Mouse (Mus musculus) CH12.LX (cell line): ENCODE results near the gene 4930522H14Rik. TPM values are rescaled to one million over a fixed set of nuclear protein-coding genes. Genes with fewer than 3 reads are reported as not detected.

Source experiments
- DNase-seq: peaks from one replicate; pipeline ENCODE4 v3.0.0-alpha.2; 2013; ENCODE audit errors: extremely low read depth
- H3K27ac ChIP-seq: 2 replicates; pipeline ENCODE4 v1.5.1; 2012; ENCODE audit warnings: low read depth, mild to moderate bottlenecking, control low read depth, moderate library complexity; ENCODE audit not compliant: insufficient read depth
- H3K27me3 ChIP-seq: replicated peaks from 2 replicates; pipeline ENCODE3; 2012; ENCODE audit warnings: inconsistent platforms
- H3K36me3 ChIP-seq, 2 experiments: replicated peaks in 1 of 2; 2 replicates each; pipeline versions ENCODE3 to v1.6.1; 2012; ENCODE audit warnings: inconsistent platforms in 1 of 2, low read length in 1 of 2, mild to moderate bottlenecking in 1 of 2, mixed read lengths in 1 of 2, moderate library complexity in 1 of 2; ENCODE audit not compliant: control insufficient read depth in 1 of 2, insufficient read depth in 1 of 2
- H3K4me1 ChIP-seq, 2 experiments: 2 replicates each; pipeline ENCODE4 v1.6.1; 2012; ENCODE audit warnings: inconsistent platforms in 1 of 2, moderate library complexity in 1 of 2; ENCODE audit not compliant: insufficient read depth in 2 of 2, control insufficient read depth in 1 of 2
- H3K4me2 ChIP-seq: 2 replicates; pipeline ENCODE4 v1.6.1; 2012; ENCODE audit warnings: low read depth, mild to moderate bottlenecking, control low read depth; ENCODE audit not compliant: poor library complexity, insufficient read depth, severe bottlenecking
- H3K4me3 ChIP-seq, 3 experiments: fragments of 150-350 bp in 1 of 3; sonication (generic) in 1 of 3; replicated peaks in 1 of 3; 2 replicates each; pipeline versions ENCODE3 to v1.5.1; 2011 to 2012; ENCODE audit warnings: low read depth in 2 of 3, low read length in 2 of 3, mild to moderate bottlenecking in 2 of 3, moderate library complexity in 2 of 3, control low read depth in 1 of 3, improper control_type of control experiment in 1 of 3, inconsistent platforms in 1 of 3, mixed read lengths in 1 of 3; ENCODE audit not compliant: poor library complexity in 1 of 3
- H3K79me2 ChIP-seq: replicated peaks from 2 replicates; pipeline ENCODE4 v1.6.1; 2012; ENCODE audit warnings: mild to moderate bottlenecking, moderate library complexity; ENCODE audit not compliant: control insufficient read depth, poor library complexity, insufficient read depth, severe bottlenecking; ENCODE audit errors: extremely low read depth
- H3K9ac ChIP-seq: 2 replicates; pipeline ENCODE4 v1.6.1; 2012; ENCODE audit warnings: low read depth, mild to moderate bottlenecking, control low read depth, moderate library complexity; ENCODE audit not compliant: insufficient read depth
- H3K9me3 ChIP-seq: replicated peaks from 2 replicates; pipeline ENCODE3; 2012; ENCODE audit warnings: low read length, inconsistent platforms, mixed read lengths
- EP300 ChIP-seq: IDR thresholded peaks from 2 replicates; pipeline ENCODE4 v1.6.1; 2011; ENCODE audit warnings: low read length, improper control_type of control experiment
- HCFC1 ChIP-seq: IDR thresholded peaks from 2 replicates; pipeline ENCODE4 v1.6.1; 2012; ENCODE audit warnings: low read depth, mild to moderate bottlenecking, inconsistent platforms, low read length, improper control_type of control experiment
- IRF4 ChIP-seq: IDR thresholded peaks from 2 replicates; pipeline ENCODE4 v1.6.1; 2014; ENCODE audit warnings: low read depth, mild to moderate bottlenecking, inconsistent platforms, low read length, improper control_type of control experiment
- JUN ChIP-seq: IDR thresholded peaks from 2 replicates; pipeline ENCODE4 v1.6.1; 2011; ENCODE audit warnings: low read depth, mild to moderate bottlenecking, low read length, improper control_type of control experiment, moderate library complexity; ENCODE audit not compliant: insufficient read depth
- JUND ChIP-seq: conservative IDR thresholded peaks from 2 replicates; pipeline ENCODE4 v1.6.1; 2011; ENCODE audit warnings: low read depth, low read length, improper control_type of control experiment
- MAFK ChIP-seq: IDR thresholded peaks from 2 replicates; pipeline ENCODE4 v1.6.1; 2011; ENCODE audit warnings: low read length, improper control_type of control experiment; ENCODE audit not compliant: insufficient replicate concordance
- MEF2A ChIP-seq: IDR thresholded peaks from 2 replicates; pipeline ENCODE4 v1.6.1; 2014; ENCODE audit warnings: low read depth, mild to moderate bottlenecking, inconsistent platforms, low read length, improper control_type of control experiment, borderline replicate concordance
- MXI1 ChIP-seq: IDR thresholded peaks from 2 replicates; pipeline ENCODE4 v1.6.1; 2011; ENCODE audit warnings: mild to moderate bottlenecking, low read depth, low read length, improper control_type of control experiment
- PAX5 ChIP-seq: IDR thresholded peaks from 2 replicates; pipeline ENCODE4 v1.6.1; 2012; ENCODE audit warnings: low read length, inconsistent platforms, mixed read lengths
- SIN3A ChIP-seq: IDR thresholded peaks from 2 replicates; pipeline ENCODE4 v1.6.1; 2012; ENCODE audit warnings: low read length, improper control_type of control experiment, inconsistent platforms
- TCF12 ChIP-seq: IDR thresholded peaks from 2 replicates; pipeline ENCODE4 v1.6.1; 2014; ENCODE audit warnings: low read depth, mild to moderate bottlenecking, inconsistent platforms, low read length, improper control_type of control experiment
- ZNF384 ChIP-seq: IDR thresholded peaks from 2 replicates; pipeline ENCODE4 v1.6.1; 2012; ENCODE audit warnings: low read depth, low read length, improper control_type of control experiment, inconsistent platforms
- dilution Hi-C: fragments of 300-500 bp; cut with MboI; formaldehyde crosslinking; loops from 2 replicates; pipeline ENCODE4 v1.14.3; 2020; ENCODE audit warnings: low sequenced_read_pairs; ENCODE audit not compliant: extremely low pct_unique_long_range_greater_than_20kb, extremely low pct_ligation_motif_present
- in situ Hi-C: fragments of 300-500 bp; cut with MboI; formaldehyde crosslinking; loops from 3 replicates; pipeline ENCODE4 v1.14.3; 2019; ENCODE audit warnings: low sequenced_read_pairs, low pct_ligation_motif_present, low pct_unique_long_range_greater_than_20kb, mixed read lengths
- polyA plus RNA-seq: library from polyadenylated mRNA; unstranded; fragments of >175 nt; gene quantifications from 2 replicates; pipeline ENCODE4 v1.2.1, GENCODE M21; 2012; ENCODE audit warnings: low read depth; ENCODE audit not compliant: insufficient read length
- total RNA-seq, 2 experiments: library from RNA; depleted of rRNA; stranded (reverse); fragments of 300-350 nt in 1 of 2; fragments of >200 nt in 1 of 2; gene quantifications; 2 replicates each; pipeline ENCODE4 v1.2.3; 2012 to 2014

4930522H14Rik gene
- total and polyA plus RNA-seq, 3 experiments, result not detected

DNA sequence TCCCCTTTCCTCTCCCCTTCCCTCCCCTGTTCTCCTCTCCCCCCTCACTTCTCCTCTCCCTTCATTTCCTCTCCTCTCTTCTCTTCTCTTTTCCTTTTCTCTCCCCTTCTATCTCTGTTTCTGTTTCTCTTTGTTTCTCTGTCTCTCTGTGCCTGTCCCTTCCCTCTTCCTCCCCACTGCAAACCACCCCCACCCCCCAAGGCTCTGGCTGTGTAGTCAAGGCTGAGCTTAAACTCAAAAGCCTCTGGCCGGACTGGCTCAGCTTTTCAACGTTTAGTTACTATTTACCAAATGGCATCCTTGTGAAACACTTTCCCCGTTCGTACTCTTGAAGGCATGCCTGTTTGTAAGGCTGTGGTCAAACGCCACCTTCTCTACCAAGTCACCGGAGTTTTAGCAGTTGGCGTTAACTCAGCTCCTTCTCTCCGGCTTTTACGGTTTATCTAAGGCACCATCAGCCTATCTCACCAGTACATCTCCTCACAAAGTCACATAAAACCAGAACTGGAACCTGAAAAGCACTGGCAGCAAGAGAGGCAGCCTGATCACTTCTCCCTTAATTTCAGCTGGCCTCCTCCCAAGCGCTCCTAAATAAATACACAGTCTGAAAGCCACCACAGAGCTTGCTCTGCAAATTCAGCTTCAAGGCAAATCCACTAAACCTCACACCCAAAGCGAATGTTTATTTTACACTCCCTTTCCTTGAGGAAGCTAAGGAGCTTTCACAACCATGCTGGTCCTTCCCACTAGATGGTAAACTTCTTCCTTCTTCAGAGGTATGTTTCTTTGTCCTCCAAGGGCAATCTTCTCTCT lies 19.4 kb upstream of the 4930522H14Rik start:
- Histone ChIP-seq H3K4me1 (peaks cover 0 to 10% of the 10 kb centered on the region in 2 experiments; a peak in 2 of 4 replicates), H3K9ac (no peak overlapping the region), H3K36me3 (no peaks in the 10 kb centered on the region), H3K9me3 (peaks cover 2% of the 10 kb centered on the region), H3K27me3 (no peaks in the 10 kb centered on the region), H3K4me2 (peak overlapping the region; percentile 15; the same call in 1 of the 2 replicates), H3K27ac (no peak overlapping the region), H3K4me3 (no peak overlapping the region), H3K79me2 (no peaks in the 10 kb centered on the region)
- TF ChIP-seq TCF12, result no peak
- no peak for TF ChIP-seq HCFC1
- no peak for TF ChIP-seq IRF4
- no peak for DNase-seq
- in situ Hi-C loops (no loop called here), dilution Hi-C loops (no loop called here)

DNA sequence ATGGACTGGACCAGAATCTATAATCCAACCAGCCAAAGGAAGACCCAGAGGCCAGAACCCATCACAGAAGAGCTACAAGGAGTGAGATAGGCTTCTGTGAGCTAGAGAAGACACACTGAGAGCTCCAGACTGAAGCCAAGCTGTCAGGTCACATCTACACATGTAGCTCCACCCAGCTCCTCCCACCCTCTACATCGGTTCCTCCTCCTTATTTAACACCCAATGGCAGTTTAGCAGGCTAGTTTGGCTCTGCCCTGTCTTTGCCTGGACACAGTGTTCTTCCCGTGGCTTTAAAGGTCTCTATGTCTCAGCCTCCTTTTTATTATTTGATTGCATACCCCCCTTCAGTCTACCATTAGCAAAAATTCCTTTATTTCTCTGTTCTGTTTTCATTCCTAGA lies 16.2 kb upstream of the 4930522H14Rik start:
- Histone ChIP-seq H3K9ac (no peak overlapping the region), H3K4me2 (no peak overlapping the region), H3K9me3 (no peaks in the 10 kb centered on the region), H3K27me3 (no peaks in the 10 kb centered on the region), H3K4me3 (no peak overlapping the region), H3K36me3 (no peaks in the 10 kb centered on the region), H3K4me1 (peaks cover 0 to 10% of the 10 kb centered on the region in 2 experiments; a peak in 2 of 4 replicates), H3K79me2 (no peaks in the 10 kb centered on the region), H3K27ac (no peak overlapping the region)
- in situ Hi-C loops (no loop called here), dilution Hi-C loops (no loop called here)
- TF ChIP-seq EP300 (no peak), JUN (no peak), SIN3A (no peak), MEF2A (no peak), ZNF384 (no peak), PAX5 (no peak), JUND (no peak)
- peak; percentile 37 for DNase-seq

DNA sequence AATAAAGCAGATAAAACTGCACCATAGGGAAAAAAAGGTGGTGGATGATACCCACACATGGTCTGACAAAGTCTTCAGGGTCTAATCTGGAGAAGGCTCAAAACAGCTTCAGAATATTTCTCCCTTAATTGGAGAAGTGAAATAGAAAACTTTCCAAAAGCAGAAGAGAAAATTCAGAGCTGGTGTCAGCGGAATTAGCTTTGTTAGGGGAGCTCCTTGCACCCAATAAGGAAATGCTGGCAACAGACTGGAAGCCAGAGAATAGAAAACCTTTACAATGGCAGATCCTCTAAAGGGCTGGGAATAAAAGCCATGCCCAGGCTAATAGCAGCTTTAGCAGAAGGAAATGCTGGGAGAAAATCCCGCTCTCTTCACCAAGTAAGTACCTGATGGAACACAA lies 15.4 kb upstream of the 4930522H14Rik start:
- H3K36me3 ChIP-seq, result no peaks in the 10 kb centered on the region
- no peak for TF ChIP-seq MXI1
- TF ChIP-seq EP300, result peak; percentile 66
- TF ChIP-seq IRF4, result peak; percentile 35
- TF ChIP-seq MAFK, result 0 out of 2 replicates have a peak, but pooled peaks have one; percentile 20
- TF ChIP-seq, all 38 proteins: peak for 3
- dilution Hi-C loops, result no loop called here
- DNase-seq, result no peak
- H3K4me2 ChIP-seq, result no peak overlapping the region
- no peaks in the 10 kb centered on the region for H3K9me3 ChIP-seq
- in situ Hi-C loops, result no loop called here
- H3K9ac ChIP-seq, result no peak overlapping the region
- H3K27me3 ChIP-seq, result no peaks in the 10 kb centered on the region
- H3K4me3 ChIP-seq, result no peak overlapping the region
- H3K79me2 ChIP-seq, result no peaks in the 10 kb centered on the region
- no peak overlapping the region for H3K27ac ChIP-seq
- peaks cover 0 to 10% of the 10 kb centered on the region in 2 experiments; a peak in 2 of 4 replicates for H3K4me1 ChIP-seq
